Mouse (Mus musculus): ENCODE measurements around the gene Cfap43.
A peak's percentile ranks its signal among the peaks of the same experiment; 100 is the strongest.

The Cfap43 gene

GRCm38 (mm10) chr19:47915251-47915650 lies 3.8 kb downstream of the Cfap43 start:
- DNase-seq (ENCODE audit: low spot score) = no peak

- DNase-seq (ENCODE audit: low spot score) = no peak
Measured at GRCm38 (mm10) chr19:47914191-47914590, 4.9 kb downstream of the Cfap43 start.

- no peak for DNase-seq (ENCODE audit: low spot score)
Measured at GRCm38 (mm10) chr19:47913344-47913743, 5.7 kb downstream of the Cfap43 start.

GRCm38 (mm10) chr19:47910751-47911150 lies 8.3 kb downstream of the Cfap43 start:
- DNase-seq (ENCODE audit: low spot score) = no peak

- no peak for DNase-seq (ENCODE audit: low spot score)
Measured at GRCm38 (mm10) chr19:47910117-47910618, 8.9 kb downstream of the Cfap43 start.

GRCm38 (mm10) chr19:47909387-47910116 lies 9.5 kb downstream of the Cfap43 start:
- DNase-seq (ENCODE audit: low spot score) = peak; percentile 74

GRCm38 (mm10) chr19:47908961-47909371 lies 10.1 kb downstream of the Cfap43 start:
- peak; percentile 40 for DNase-seq (ENCODE audit: low spot score)

GRCm38 (mm10) chr19:47907596-47907995 lies 11.5 kb downstream of the Cfap43 start:
- no peak for DNase-seq (ENCODE audit: low spot score)

- DNase-seq (ENCODE audit: low spot score) = no peak
Measured at GRCm38 (mm10) chr19:47905603-47906002, 13.5 kb downstream of the Cfap43 start.

GRCm38 (mm10) chr19:47905081-47905480 lies 14.0 kb downstream of the Cfap43 start:
- no peak for DNase-seq (ENCODE audit: low spot score)

GRCm38 (mm10) chr19:47903679-47904078 lies 15.4 kb downstream of the Cfap43 start:
- no peak for DNase-seq (ENCODE audit: low spot score)

- DNase-seq (ENCODE audit: low spot score) = peak; percentile 18
Measured at GRCm38 (mm10) chr19:47902316-47903201, 16.5 kb downstream of the Cfap43 start.

- no peak for DNase-seq (ENCODE audit: low spot score)
Measured at GRCm38 (mm10) chr19:47900558-47900957, 18.5 kb downstream of the Cfap43 start.

- DNase-seq (ENCODE audit: low spot score) = no peak
Measured at GRCm38 (mm10) chr19:47900012-47900411, 19.1 kb downstream of the Cfap43 start.

- no peak for DNase-seq (ENCODE audit: low spot score)
Measured at GRCm38 (mm10) chr19:47898472-47899079, 20.5 kb downstream of the Cfap43 start.

GRCm38 (mm10) chr19:47893092-47893491 lies 26.0 kb downstream of the Cfap43 start:
- DNase-seq (ENCODE audit: low spot score) = no peak

- DNase-seq (ENCODE audit: low spot score) = no peak
Measured at GRCm38 (mm10) chr19:47891562-47892312, 27.4 kb downstream of the Cfap43 start.

- no peak for DNase-seq (ENCODE audit: low spot score)
Measured at GRCm38 (mm10) chr19:47890489-47891130, 28.5 kb downstream of the Cfap43 start.

GRCm38 (mm10) chr19:47888037-47888436 lies 31.1 kb downstream of the Cfap43 start:
- DNase-seq (ENCODE audit: low spot score) = no peak

- no peak for DNase-seq (ENCODE audit: low spot score)
Measured at GRCm38 (mm10) chr19:47887417-47887816, 31.7 kb downstream of the Cfap43 start.

GRCm38 (mm10) chr19:47886617-47887016 lies 32.5 kb downstream of the Cfap43 start:
- peak; percentile 23 for DNase-seq (ENCODE audit: low spot score)

Data from embryo, embryonic 10.5 days (tissue).